Mouse (Mus musculus) brain, embryonic 18.5 days (tissue): ENCODE data around the gene 4930412O13Rik.

Experiments used
- DNase-seq: peaks from one replicate; pipeline ENCODE4 v3.0.0-alpha.2; 2012; ENCODE audit warnings: low read depth, low spot score

Gene 4930412O13Rik

GRCm38 (mm10) chr2:9881051-9881591, at the start of gene 4930412O13Rik:
TSS of gene 4930412O13Rik (plus strand) at chr2:9881252.
- DNase-seq = no peak

- DNase-seq = no peak
Measured at GRCm38 (mm10) chr2:9833712-9834111, 47.3 kb upstream of the 4930412O13Rik start.

DNA sequence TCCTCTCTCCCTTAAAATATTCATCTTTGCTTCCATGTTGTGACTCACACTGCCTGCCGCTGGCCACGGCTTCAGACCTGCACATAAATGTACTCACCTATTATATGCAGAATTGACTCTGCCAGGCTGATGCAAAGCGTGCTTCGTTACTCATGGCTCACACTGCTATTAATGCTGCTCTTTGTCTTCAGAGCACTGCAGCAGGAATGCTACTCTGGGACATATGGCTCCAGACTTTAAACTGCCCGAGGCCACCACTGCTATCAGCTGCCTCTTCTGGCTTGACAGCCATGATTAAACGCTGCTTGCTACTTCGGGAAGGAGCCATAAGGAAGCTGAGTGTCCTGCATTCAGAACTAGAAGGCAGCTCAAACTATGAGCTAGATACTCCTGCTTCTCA, 45.9 kb upstream of the 4930412O13Rik start:
- no peak for DNase-seq

- no peak for DNase-seq
Measured at GRCm38 (mm10) chr2:9852851-9853576, 28.0 kb upstream of the 4930412O13Rik start.

DNA sequence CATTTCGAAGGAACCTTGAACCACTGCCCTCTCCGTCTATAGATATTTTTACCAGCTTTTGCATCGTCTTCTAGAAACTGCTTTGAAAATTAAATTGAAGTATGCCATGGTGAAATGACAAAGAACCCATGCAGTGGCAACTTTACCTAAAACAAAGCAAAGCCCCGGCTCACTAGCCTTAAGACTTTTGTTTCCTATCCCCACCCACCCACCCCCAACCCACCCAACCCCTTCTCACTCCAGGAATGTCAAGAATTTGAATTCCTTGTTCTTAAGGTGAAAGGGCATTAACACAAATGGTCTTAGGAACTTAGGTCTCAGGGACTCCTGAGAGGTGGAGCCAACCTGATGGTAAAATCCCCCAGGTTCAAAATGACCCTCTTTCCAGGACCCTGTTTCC, 25.2 kb upstream of the 4930412O13Rik start:
- DNase-seq = no peak

DNA sequence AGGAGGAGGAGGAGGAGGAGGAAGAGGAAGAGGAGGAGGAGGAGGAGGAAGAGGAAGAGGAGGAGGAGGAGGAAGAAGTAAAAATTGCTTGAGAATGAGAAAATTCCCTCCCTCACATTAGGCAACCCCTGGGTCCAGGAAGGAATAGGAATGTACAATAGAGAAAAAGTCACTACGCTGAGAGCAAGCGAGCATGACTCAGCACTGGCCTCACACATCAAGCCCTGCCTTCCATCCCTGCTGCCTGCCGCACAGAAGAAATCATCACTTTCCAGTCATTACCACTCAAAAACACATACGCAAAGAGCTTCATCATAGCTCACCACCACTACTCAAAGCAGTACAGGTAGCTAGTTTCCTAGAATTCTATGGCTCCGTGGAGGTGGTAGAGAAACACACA, 20.4 kb upstream of the 4930412O13Rik start:
- DNase-seq = no peak

- DNase-seq = no peak
Measured at GRCm38 (mm10) chr2:9867092-9867825, 13.8 kb upstream of the 4930412O13Rik start.

- no peak for DNase-seq
Measured at GRCm38 (mm10) chr2:9871141-9871716, 9.8 kb upstream of the 4930412O13Rik start.

- DNase-seq = no peak
Measured at GRCm38 (mm10) chr2:9871798-9872197, 9.3 kb upstream of the 4930412O13Rik start.

- no peak for DNase-seq
Measured at GRCm38 (mm10) chr2:9872682-9873081, 8.4 kb upstream of the 4930412O13Rik start.

DNA sequence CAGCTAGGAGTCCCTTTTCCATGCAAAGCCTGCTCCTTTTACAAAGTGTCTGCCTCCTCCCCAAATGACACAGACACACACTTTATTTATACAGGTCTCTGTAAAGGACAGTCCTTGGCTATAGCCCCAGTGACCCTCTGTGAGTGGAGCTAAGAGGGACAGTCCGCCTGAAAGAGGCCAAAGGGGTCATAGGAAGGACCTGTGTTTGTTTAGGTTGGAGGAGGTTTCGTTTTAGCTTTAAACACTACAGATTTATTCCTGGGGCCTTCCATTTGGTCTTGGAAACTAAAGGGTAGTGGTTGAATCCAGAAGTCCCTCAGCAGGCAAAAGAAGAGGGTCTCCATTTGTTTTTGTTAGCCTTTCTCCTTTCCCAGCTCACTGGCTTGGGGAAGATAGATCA, 7.3 kb upstream of the 4930412O13Rik start:
- no peak for DNase-seq

DNA sequence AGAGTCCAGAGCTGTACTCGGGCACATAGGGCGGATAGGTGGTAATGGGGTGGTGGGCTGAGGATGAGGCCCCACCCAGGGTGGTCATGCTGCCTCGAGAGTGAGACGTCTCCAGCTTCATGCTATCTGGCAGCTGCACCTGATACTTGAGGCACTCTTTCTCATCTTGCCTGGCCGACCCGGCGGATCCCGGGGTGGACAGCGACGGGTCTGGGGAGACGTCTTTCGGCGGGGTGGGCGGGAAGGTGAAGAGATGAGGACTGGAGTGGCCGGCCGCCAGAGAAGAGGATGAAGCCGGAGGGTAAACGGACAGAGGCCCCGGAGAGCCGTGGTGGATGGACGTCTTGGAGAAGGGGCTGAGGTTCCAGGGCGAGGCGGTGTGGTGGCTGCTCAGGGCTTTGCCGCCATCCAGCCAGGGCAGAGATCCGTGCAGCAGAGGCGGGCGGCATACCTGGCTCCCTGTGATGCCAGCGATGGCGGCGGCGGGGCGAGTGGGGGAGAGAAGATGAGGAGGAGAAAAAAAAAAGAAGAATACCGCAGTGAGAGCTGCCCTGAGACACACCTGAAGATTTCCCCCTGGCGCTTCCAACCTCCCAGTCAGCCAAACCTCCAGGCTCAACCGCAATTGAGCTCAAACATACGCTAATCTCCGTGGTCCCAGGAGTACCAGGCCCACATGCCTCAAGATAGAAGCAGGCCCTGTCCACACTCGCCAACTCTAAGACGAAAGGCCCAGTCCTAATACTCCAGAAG, 6.4 kb upstream of the 4930412O13Rik start:
- DNase-seq = no peak

DNA sequence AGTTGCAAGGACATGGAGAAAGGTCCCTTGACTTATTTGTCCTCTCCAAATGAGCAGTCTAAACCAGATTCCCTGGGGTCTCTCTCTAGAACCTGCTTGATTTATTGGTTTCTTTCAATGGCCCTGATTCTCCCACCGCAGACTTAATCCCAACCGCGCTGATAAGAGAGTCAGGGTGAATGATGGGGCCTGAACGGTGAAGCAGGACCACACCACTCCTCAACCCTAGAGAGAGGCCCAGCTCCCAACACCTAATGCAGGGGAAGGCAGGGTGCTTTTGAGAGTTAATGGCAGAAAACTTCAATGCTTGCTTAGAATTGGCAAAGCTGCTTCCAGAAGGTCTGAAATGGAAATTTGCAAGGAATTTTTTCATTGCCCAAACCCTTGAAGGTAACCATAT, 5.8 kb upstream of the 4930412O13Rik start:
- DNase-seq = no peak

GRCm38 (mm10) chr2:9875676-9876357, 5.2 kb upstream of the 4930412O13Rik start:
- no peak for DNase-seq

- DNase-seq = no peak
Measured at GRCm38 (mm10) chr2:9876621-9877325, 4.3 kb upstream of the 4930412O13Rik start.

GRCm38 (mm10) chr2:9877326-9877690, 3.7 kb upstream of the 4930412O13Rik start:
- DNase-seq = no peak

DNA sequence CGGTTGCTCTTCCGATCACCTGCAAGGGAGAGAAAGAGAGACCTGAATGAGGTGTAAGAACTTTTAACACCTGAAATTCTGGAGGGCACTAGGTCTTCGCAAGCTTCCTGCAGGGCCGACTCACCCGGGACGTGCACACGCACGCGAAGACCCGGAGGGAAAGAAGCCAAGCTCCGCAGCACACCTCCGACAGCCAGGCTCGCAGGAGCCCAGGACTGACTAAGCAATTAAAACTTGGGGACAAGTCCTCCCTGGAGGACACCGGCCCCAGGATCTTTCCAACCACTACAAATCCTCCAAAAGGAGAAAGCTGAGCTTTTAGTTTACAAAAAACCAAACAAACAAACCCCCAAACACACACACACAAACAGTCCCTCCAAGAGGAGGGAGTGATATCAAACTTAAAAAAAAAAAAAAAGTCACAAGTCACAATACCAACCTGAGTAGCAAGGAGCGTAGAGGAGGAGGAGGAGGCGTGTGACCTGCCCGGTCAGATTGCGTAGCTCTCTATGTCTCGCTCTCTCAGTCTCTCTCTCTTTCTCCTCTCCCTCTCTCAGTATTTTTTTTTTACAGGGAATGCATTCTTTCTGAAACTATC, 3.0 kb upstream of the 4930412O13Rik start:
- DNase-seq = no peak

GRCm38 (mm10) chr2:9878564-9879081, 2.4 kb upstream of the 4930412O13Rik start:
- DNase-seq = no peak

DNA sequence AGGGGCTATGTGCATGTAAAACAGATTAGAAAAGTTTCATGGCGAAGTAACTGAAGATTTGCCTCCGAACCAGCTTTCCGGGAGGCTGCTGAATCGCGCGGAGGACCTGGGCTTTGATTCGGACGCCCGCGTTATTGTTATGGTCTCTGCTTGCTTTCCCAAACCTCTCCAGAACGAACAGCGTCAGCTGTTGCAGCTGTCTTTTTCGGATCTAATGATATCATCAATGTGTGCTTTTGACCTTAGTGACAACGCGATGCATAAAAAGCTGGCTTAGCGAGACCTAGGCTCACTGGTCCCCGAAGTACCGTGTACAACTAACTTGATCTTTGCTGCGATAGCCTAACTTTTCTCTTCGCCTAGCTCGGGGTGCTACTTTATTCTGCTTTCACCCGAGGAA, 2.0 kb upstream of the 4930412O13Rik start:
- DNase-seq = no peak

- DNase-seq = no peak
Measured at GRCm38 (mm10) chr2:9879493-9879892, 1.6 kb upstream of the 4930412O13Rik start.
